In genomic region chr5:150468431-150468830, GRCm38 (mm10) we compare ENCODE assay signal across 13 mouse cellular contexts. TPM values are rescaled to one million over a fixed set of nuclear protein-coding genes. Genes with fewer than 3 reads are reported as not detected.
A peak's percentile ranks its signal among the peaks of the same experiment; 100 is the strongest.
DNase-seq lines count a peak whose midpoint lies in the region; ATAC-seq and TF ChIP-seq lines count a peak whose summit lies in the region.
"Had no signal": no experiment of that assay in that cellular context is flagged by ENCODE, and none has a peak within 500 bp of the region (broad histone marks: within the 10 kb centered on the region; RNA-seq: fewer than 3 reads in every experiment).

No protein-coding gene starts in this region.

- H3K9ac ChIP-seq in kidney, embryonic 16.5 days (replicated peaks; ENCODE audit: low read length), result no peak overlapping the region
- H3K9ac ChIP-seq in lung, postnatal 0 days (replicated peaks; ENCODE audit: low read depth), result no peak overlapping the region
- no peak overlapping the region for H3K9ac ChIP-seq in hindbrain, embryonic 11.5 days (ENCODE audit: low read depth, low read length)

- H3K4me1 ChIP-seq in kidney, embryonic 16.5 days (ENCODE audit: insufficient read depth, low read length), result peaks cover 8% of the 10 kb centered on the region; the same call in 1 of the 2 replicates
- peaks cover 4% of the 10 kb centered on the region; the same call in 1 of the 2 replicates for H3K4me1 ChIP-seq in lung, postnatal 0 days (ENCODE audit: insufficient read depth, low read depth, low read length)
- no peaks in the 10 kb centered on the region for H3K4me1 ChIP-seq in hindbrain, embryonic 11.5 days (replicated peaks; ENCODE audit: control insufficient read depth, insufficient read depth, low read length)

- H3K27me3 ChIP-seq in kidney, embryonic 16.5 days (ENCODE audit: insufficient read depth, low read length), result no peaks in the 10 kb centered on the region
- H3K27me3 ChIP-seq in lung, postnatal 0 days (replicated peaks; ENCODE audit: insufficient read depth, low read length), result no peaks in the 10 kb centered on the region
- no peaks in the 10 kb centered on the region for H3K27me3 ChIP-seq in hindbrain, embryonic 11.5 days (ENCODE audit: control insufficient read depth, insufficient read depth, low read length)

- no peak overlapping the region for H3K4me3 ChIP-seq in kidney, embryonic 16.5 days (ENCODE audit: low read length)
- H3K4me3 ChIP-seq in lung, postnatal 0 days (ENCODE audit: low read depth, low read length), result no peak overlapping the region
- no peak overlapping the region for H3K4me3 ChIP-seq in hindbrain, embryonic 11.5 days (ENCODE audit: low read depth, low read length)

- no peaks in the 10 kb centered on the region for H3K9me3 ChIP-seq in kidney, embryonic 16.5 days (ENCODE audit: low read length)
- H3K9me3 ChIP-seq in lung, postnatal 0 days (ENCODE audit: low read length), result no peaks in the 10 kb centered on the region
- H3K9me3 ChIP-seq in hindbrain, embryonic 11.5 days (ENCODE audit: control insufficient read depth, low read length), result no peaks in the 10 kb centered on the region

- H3K36me3 ChIP-seq in kidney, embryonic 16.5 days (ENCODE audit: insufficient read depth, low read length), result 0 out of 2 replicates have a peak, but pooled peaks cover 2% of the 10 kb centered on the region
- peaks cover 10% of the 10 kb centered on the region; the same call in 1 of the 2 replicates for H3K36me3 ChIP-seq in lung, postnatal 0 days (ENCODE audit: insufficient read depth, low read length)
- no peaks in the 10 kb centered on the region for H3K36me3 ChIP-seq in hindbrain, embryonic 11.5 days (ENCODE audit: control insufficient read depth, insufficient read depth, low read length)

- peak; percentile 99 for TF ChIP-seq EP300 in lung, postnatal 0 days (IDR thresholded peaks at IDR 0.05)

- no peak overlapping the region for H3K4me2 ChIP-seq in kidney, embryonic 16.5 days (replicated peaks; ENCODE audit: low read depth, low read length)
- no peak overlapping the region for H3K4me2 ChIP-seq in lung, postnatal 0 days (replicated peaks; ENCODE audit: low read depth, low read length)
- no peak overlapping the region for H3K4me2 ChIP-seq in hindbrain, embryonic 11.5 days (replicated peaks; ENCODE audit: low read depth, low read length)

- no peak for TF ChIP-seq CTCF in lung, postnatal 0 days (IDR thresholded peaks at IDR 0.05)

- peak; percentile 35; the same call in 1 of the 2 replicates for ATAC-seq in kidney, embryonic 16.5 days (ENCODE audit: low FRiP score, low TSS enrichment)
- ATAC-seq in lung, postnatal 0 days, result peak; percentile 58
- no peak for ATAC-seq in hindbrain, embryonic 11.5 days (ENCODE audit: low FRiP score)
- ATAC-seq: hindbrain, postnatal 0 days had no signal

- WGBS in kidney, embryonic 16.5 days, result 44% methylated on average over 6 of the region's 6 CpGs
- whole genome bisulfite sequencing in lung, postnatal 0 days, result 35% methylated on average over 6 of the region's 6 CpGs
- 73% methylated on average over 6 of the region's 6 CpGs for WGBS in hindbrain, embryonic 11.5 days

- 0 out of 2 replicates have a peak overlapping the region, but pooled peaks have one; percentile 46 for H3K27ac ChIP-seq in kidney, embryonic 16.5 days (ENCODE audit: low read length)
- peak overlapping the region; percentile 65 for H3K27ac ChIP-seq in lung, postnatal 0 days (ENCODE audit: low read length)
- H3K27ac ChIP-seq in hindbrain, embryonic 11.5 days (ENCODE audit: low read depth, low read length), result no peak overlapping the region
- H3K27ac ChIP-seq: hindbrain, postnatal 0 days had no signal

- DNase-seq in adrenal gland, postnatal 10 days, result peak; percentile 23
- no peak for DNase-seq in adrenal gland, postnatal 4 days (ENCODE audit: low spot score in 2 of 2)
- DNase-seq in heart, adult 9 months (ENCODE audit: low spot score in 2 of 2), result peak; percentile 54 to 78
- peak; percentile 51 for DNase-seq in lung, postnatal 0 days (ENCODE audit: low spot score)
- DNase-seq in right cerebral cortex, postnatal 10 days (ENCODE audit: low spot score in 2 of 2), result no peak
- DNase-seq in hindbrain, embryonic 11.5 days (ENCODE audit: low spot score), result no peak
- DNase-seq in thymus, postnatal 10 days (ENCODE audit: low spot score in 2 of 2), result no peak
- DNase-seq: cerebellum, postnatal 10 days had no signal

RNA-seq across cellular contexts. Expression of gene Zar1l, which starts 49.5 kb away (rescaled TPM):
- total RNA-seq in adrenal gland, postnatal 10 days (2021), result not detected
- not detected for total RNA-seq in adrenal gland, postnatal 4 days (2021)
- polyA plus RNA-seq in kidney, embryonic 16.5 days (2015; fragmentation: Nextera tagmentation; extraction: Ambion mirVana), result not detected in 2 replicates
- polyA plus RNA-seq in lung, postnatal 0 days (2015; fragmentation: Nextera tagmentation; extraction: Ambion mirVana), result not detected in 2 replicates
- not detected in 2 replicates for polyA plus RNA-seq in hindbrain, embryonic 11.5 days (2014; fragmentation: Nextera tagmentation; extraction: Ambion mirVana)
- total RNA-seq: hindbrain, postnatal 0 days had no signal
- polyA plus RNA-seq: hindbrain, postnatal 0 days; limb, embryonic 11.5 days; neural tube, embryonic 11.5 days; spleen, adult 2 months had no signal

RNA-seq across cellular contexts. Expression of gene Brca2, which starts 54.0 kb away (rescaled TPM):
- total RNA-seq in adrenal gland, postnatal 10 days (2021), result 10 to 100 TPM; 12.9 to 15.1 TPM
- 10 to 100 TPM; 25.3 to 27.3 TPM for total RNA-seq in adrenal gland, postnatal 4 days (2021)
- 22.3 and 24.6 TPM in 2 replicates for polyA plus RNA-seq in kidney, embryonic 16.5 days (2015; fragmentation: Nextera tagmentation; extraction: Ambion mirVana)
- polyA plus RNA-seq in lung, postnatal 0 days (2015; fragmentation: Nextera tagmentation; extraction: Ambion mirVana), result 5.3 and 6.5 TPM in 2 replicates
- 22.6 and 25.8 TPM in 2 replicates for polyA plus RNA-seq in hindbrain, embryonic 11.5 days (2014; fragmentation: Nextera tagmentation; extraction: Ambion mirVana)

Comparison
In these comparisons a context has a peak if more than half of its experiments do, and no peak if none do; other contexts are left out.
1. DNase-seq: peak in adrenal gland, postnatal 10 days (single experiment), heart, adult 9 months (2 of 2) and lung, postnatal 0 days (single experiment); none in adrenal gland, postnatal 4 days (0 of 2), right cerebral cortex, postnatal 10 days (0 of 2), hindbrain, embryonic 11.5 days (single experiment) and thymus, postnatal 10 days (0 of 2).